Mouse (Mus musculus): ENCODE data around the gene Insl3.
"Not testable (repeated sequence)": the region's sequence is repeated elsewhere in the genome, so short reads cannot be mapped to it uniquely, and the experiment has no call there.

The Insl3 gene

DNA sequence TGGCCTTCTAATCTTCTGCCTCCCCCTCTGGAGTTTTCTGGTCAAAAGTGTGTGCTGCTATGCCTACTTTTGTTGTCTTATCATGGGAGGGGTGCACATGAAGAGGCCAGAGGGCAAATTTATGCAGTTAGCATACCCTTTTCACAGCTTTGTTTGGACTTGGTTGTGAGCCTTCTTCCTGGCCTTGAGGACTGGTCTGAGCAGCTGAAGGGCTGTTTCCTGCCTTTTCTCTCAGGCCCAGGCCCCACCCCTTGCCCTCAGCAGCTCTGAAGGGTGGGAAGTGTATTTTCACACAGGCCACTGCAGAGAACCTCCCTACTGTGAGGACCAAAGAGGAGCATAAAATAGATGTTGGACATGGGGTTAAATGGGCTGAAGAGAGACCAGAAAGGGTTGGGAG is 11.5 kb upstream of the Insl3 start:
- no peak for DNase-seq (ENCODE audit: low read depth)

GRCm38 (mm10) chr8:71678216-71678615 is 10.8 kb upstream of the Insl3 start:
- no peak for DNase-seq (ENCODE audit: low read depth)

- no peak for DNase-seq (ENCODE audit: low read depth)
Measured at GRCm38 (mm10) chr8:71679116-71679515, 9.9 kb upstream of the Insl3 start.

DNA sequence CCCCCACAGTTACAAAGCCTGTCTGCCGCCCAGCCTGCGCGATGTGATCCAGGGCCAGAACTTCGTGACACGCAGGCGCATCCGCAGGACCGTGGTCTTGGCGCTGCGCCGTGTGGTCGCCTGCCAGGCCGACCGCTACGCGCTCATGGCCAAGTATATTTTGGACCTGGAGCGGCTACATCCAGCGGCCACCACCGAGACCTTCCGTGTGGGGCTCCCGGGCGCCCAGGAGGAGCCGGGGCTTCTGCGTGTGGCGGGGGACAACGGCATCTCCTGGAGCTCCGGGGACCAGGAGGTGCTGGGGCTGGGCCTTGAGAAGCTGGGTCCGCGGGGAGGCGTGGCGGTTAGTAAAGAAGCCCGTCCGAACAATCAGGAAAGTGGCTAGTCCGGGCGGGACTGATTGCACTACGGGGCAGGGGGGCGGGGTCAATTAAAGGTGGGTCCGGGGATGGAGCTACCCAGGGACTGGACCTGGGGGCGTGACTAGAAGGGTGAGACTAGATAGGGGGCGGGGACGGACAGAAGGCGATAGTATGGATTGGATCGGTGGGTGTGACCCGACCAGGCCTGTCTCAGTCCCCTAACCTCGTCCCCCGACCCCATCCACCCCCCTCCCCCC is 9.4 kb upstream of the Insl3 start:
- DNase-seq (ENCODE audit: low read depth) = no peak

- no peak for DNase-seq (ENCODE audit: low read depth)
Measured at GRCm38 (mm10) chr8:71680471-71680870, 8.5 kb upstream of the Insl3 start.

DNA sequence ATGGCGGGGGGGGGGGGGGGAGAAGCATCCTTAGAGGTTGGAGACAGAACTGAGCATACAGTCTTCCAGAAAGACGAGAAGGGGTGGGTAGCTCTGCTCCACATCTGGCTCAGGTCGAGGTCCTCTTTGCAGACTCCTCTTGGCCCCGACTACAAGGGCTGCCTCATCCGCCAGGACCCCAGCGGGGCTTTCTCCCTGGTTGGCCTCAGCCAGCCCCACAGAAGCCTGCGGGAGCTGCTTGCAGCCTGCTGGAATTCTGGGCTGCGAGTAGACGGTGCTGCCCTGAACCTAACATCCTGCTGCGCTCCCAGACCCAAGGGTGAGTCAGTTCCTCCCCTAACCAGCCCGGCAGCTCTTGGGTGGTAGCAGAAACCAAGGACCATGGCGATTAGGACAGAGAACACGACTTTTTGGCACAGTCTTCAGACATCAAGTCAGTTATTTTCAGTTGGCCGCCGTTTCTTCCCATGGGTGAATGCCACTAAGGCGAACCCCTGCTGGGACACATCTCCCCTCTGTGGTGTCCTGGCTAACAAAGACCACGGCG is 7.6 kb upstream of the Insl3 start:
- DNase-seq (ENCODE audit: low read depth) = no peak

GRCm38 (mm10) chr8:71682832-71683231 is 6.2 kb upstream of the Insl3 start:
- no peak for DNase-seq (ENCODE audit: low read depth)

DNA sequence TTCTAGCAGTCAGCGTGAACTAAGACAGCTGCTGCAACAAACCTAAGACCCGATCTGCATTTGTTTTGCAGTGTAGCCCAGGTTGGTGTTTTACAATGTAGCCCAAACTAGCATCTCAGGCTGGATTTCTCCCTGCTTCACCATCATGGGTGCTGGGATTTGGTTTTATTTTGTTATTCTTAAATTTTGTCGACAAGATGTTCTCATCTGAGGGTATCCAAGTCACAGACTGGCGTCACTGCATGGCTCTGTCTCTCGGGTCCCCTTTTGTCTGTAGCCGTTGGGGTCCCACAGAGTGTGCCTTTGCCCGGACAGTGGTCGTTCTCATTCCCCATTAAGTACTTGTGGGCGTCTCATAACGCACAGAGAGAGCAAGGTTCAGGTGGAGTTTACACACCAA is 4.3 kb upstream of the Insl3 start:
- DNase-seq (ENCODE audit: low read depth) = no peak

GRCm38 (mm10) chr8:71685573-71685972 is 3.4 kb upstream of the Insl3 start:
- DNase-seq (ENCODE audit: low read depth) = no peak

DNA sequence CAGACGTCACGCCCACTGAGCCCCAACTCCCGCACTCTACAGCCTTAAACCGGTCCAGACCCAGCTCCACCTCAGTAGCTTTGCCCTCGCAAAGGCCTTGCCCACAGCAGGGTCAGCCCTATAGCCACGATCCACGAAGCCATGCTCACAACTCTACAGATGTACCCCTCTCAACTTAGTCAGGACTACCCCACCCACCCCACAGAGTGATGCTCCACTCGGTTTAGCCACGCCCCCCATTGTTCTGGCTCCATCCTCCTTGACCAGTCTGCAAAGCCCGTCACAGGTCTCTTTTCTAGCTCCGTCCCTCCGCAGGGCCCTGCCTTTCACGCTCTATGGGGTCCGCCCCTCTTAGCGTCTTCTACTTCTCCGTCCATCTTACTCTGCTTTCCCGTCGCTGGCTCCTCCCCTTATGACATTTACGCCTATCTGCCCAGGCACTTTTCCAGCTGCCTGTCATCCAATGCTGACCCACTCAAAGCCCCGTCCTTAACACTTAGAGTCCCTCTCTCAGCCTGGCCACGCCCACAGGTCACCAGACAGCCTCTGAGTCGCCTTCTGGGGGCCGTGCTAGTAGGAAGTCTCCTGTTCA is 2.8 kb upstream of the Insl3 start:
- no peak for DNase-seq (ENCODE audit: low read depth)

- DNase-seq (ENCODE audit: low read depth) = no peak
Measured at GRCm38 (mm10) chr8:71687616-71688015, 1.4 kb upstream of the Insl3 start.

- DNase-seq (ENCODE audit: low read depth) = no peak
Measured at GRCm38 (mm10) chr8:71692509-71692908, 3.5 kb downstream of the Insl3 start.

DNA sequence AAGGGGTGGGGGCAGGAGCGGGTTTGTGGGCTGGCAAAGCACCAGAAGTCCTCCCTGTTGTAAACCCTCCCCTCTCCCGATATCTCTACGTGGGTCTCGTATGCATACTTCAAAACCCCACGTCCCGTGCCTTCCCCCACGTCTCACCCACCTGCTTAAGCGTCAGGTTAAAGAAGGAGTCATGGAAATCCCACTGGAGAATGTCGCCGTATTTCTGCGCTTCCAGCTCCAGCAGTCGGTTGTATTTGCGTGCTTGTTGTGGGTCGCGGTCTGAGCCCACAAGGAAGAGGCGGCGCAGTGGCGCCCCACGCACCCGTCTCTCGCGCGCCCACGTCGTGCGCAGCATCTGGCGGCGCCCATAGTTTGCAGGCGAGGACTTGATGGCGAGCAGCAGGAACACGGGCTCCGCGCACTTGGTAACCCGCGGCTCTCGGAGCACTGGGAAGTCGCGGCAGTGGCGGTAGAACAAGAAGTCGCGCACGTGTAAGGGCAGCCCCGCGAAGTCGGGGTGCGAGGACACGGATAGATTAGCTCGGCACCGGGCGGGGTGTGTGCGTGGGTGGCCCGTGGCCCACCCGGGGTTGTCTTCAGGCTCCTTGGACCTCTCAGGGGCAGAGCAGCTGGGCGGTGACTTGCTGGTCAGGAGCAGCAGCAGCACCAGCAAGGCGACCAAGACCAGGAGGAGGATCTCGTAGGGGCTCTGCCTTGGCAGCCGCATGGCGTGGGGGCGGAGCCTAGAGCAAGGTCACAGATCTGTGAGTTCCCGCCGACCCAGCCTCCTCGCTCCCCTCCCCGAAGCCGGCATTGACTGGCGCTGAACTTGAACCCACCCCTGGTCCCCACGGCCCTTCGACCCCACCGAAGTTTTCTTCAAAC is 4.4 kb downstream of the Insl3 start:
- DNase-seq (ENCODE audit: low read depth) = no peak

DNA sequence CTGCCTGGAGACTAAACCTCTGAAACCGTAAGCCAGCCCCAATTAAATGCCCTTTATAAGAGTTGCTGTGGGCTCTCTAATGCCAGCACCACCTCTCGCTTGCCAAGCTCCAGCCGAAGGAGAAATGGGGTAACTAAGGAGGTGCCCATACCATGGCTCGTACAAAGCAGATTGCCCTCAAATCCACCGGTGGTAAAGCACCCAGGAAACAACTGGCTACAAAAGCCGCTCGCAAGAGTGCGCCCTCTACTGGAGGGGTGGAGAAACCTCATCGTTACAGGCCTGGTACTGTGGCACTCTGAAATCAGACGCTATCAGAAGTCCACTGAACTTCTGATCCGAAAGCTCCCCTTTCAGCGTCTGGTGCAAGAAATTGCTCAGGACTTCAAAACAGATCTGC is 6.4 kb downstream of the Insl3 start:
- DNase-seq (ENCODE audit: low read depth) = not testable (repeated sequence)

DNA sequence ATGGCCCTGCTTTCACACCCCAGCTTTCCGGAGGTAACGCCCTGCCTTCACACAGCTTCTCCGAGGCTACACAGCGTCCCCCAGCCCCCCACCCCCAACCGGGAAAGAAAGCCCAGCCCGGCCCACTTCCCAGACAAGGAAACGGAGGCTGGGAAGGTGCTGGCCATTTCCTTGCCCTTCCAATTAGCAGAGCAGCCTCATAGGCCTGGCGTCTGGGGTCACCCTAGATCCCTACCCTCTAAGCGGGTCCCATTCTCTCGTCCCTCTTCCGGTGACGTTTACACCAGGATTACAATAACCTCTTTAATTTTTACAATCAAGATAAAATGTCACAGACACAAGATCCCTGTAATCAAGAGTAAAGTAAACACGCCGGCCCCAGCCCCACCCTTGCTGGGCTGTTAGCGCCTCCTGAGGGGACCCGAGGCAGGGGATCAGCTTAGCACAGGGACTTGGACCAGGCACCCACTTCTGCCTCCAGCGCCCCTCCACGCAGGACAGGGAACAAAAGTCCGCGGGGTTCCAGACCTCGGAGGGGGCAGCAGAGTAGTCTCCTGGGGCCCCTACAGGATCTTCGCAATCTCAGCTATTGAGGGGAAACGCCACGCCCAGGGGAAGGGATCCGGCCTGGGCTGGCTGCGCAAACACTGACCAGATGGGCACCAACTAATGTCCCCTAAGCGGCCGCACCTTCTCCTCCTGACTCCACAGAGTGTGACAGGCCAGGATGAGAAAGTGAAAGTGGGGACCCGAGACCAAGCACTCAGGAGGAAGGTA is 11.7 kb downstream of the Insl3 start:
- DNase-seq (ENCODE audit: low read depth) = no peak

DNA sequence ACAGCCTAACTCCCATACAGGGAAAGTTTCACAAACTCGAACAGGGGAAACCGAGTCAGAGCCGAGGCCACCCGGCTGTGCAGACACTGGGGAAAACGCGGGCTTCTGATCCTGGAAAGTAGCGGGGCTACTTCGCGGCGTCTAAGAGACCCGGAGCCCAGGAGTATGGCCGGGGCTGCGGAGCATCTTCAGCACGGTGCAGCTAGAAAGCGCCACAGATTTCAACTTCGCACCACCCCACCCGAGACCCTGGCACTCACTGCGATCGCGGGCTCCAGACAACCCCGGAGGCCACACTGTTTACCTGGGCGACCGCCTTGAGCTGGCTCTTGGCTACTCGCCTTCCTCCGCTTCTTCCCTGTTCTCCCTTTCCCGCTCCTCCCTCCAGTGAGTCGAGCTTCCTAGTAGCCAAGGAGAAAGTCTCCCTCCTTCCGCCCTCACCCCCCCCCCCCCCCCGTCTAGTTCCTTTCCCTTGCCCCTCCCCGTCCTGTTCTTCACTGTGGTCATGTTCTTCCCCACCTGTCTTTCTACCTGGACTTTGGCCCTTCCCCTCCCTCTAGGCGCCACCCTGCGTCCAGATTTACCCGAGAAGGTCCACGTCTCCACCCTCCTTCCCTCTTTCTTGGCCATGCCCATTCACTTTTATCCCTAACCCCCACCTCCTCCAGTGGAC is 12.5 kb downstream of the Insl3 start, which contains the start of gene B3gnt3:
TSS of gene B3gnt3 (minus strand) at position 376 of the 673 bp plus-strand sequence.
- no peak for DNase-seq (ENCODE audit: low read depth)

DNA sequence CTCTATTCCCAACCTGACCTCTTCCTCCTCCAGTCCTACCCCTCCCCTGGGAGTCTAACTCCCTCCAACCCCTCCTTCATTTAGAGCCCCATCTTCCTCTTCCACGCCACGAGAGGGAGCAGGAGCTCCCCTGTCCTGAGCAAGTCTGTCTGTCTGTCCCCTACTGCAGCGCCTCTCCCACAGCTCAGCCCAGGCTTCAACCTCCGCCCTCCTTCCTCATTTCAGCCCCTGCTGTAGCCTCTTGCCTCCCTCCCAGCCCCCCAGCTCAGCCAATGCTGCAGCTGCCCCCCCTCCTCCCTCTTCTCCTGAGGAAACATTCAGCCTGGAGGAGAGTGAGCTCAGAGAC is 13.0 kb downstream of the Insl3 start:
- no peak for DNase-seq (ENCODE audit: low read depth)

GRCm38 (mm10) chr8:71702923-71703322 is 13.9 kb downstream of the Insl3 start:
- peak; percentile 68 for DNase-seq (ENCODE audit: low read depth)

DNA sequence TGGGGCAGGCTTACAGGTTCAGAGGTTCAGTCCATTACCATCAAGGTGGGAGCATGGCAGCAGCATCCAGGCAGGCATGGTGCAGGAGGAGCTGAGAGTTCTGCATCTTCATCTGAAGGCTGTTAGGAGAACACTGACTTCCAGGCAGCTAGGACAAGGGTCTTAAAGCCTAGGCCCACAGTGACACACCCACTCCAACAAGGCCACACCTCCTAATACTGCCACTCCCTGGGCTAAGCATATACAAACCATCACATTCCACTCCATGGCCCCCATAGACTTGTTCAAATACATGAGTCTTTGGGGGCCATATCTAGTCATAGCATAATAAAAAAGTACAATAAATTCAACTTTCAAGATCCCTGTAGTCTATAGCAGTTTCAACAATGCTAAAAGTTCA is 14.4 kb downstream of the Insl3 start:
- not testable (repeated sequence) for DNase-seq (ENCODE audit: low read depth)

GRCm38 (mm10) chr8:71707874-71708273 is 18.9 kb downstream of the Insl3 start:
- peak; percentile 64 for DNase-seq (ENCODE audit: low read depth)

DNA sequence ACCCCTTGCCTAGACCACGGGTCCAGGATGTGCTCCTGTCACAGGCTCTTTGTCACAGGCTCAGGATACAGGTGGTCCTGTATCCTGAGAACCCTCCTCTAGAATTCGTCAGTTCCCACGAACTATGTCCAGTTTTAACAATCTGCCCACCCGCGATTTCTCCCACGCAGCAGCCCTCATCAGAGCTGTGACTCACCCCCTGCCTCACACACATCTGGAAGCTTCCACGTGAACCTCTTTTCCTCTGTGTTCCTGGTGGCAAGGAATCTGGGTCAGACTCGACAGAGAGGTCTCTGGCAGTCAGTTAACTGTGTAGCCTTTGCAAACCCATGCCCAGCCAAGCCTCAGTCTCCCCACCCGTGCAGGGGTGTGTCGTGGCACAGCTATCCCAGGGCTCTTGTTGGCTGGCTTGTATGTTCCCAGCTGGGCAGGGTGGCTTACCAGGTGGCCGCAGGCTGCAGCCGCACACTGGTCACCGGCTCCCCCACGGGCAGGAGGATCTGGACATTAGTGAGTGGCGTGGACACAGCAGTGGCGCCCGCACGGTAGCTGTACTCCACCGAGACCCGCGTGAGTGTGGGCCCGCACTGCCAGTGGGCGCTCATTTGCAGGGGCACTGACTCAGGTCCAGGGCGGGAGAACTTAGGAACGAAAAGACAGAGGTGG is 20.3 kb downstream of the Insl3 start:
- DNase-seq (ENCODE audit: low read depth) = no peak

Data from c-Kit-positive CD71-positive TER-119-negative erythroid progenitor cells, embryonic 14.5 days (primary cell).